Mouse (Mus musculus): ENCODE results near the gene Dio1.

DNA sequence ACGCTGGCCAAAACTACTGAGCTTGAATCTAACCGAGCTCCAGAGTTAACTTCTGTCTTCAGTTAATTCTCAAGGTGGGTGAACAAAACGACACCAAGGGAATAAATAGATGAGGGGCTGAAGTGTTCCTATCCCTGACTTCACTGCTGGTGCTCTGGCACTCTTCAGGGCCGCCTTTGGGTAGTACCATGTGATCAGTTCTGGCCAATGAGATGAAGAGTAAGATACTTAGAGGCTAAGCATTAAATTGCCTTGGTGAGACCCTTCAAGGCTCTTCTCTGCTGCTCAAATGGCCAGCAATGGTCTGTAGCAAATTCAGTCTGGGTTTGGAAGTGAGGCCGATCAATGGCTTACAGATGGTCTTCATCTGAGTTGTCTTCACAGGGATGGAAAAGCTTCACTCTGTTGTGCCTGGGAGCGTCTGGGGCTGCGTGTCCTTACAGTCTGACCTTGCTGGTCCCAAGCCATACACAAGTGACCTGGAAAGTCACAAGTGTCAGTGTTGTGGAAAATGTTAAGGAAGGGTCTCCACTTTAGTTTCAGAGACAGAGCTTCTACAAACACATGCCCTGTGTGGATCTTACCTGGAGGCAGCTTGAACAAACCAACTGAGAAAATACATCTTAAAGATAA, 26.0 kb downstream of the Dio1 start:
- TF ChIP-seq CTCF (IDR thresholded peaks at IDR 0.05; ENCODE audit: insufficient read depth, low read length), result no peak
- TF ChIP-seq POLR2A (IDR thresholded peaks at IDR 0.05; ENCODE audit: borderline replicate concordance, extremely low read depth, low read depth, low read length), result no peak
